Mouse (Mus musculus): ENCODE results near the gene Sv2b. TPM values are rescaled to one million over a fixed set of nuclear protein-coding genes. Genes with fewer than 3 reads are reported as not detected.

The Sv2b gene
- polyA plus RNA-seq, 1 experiment = 3.9 TPM

- DNase-seq (ENCODE audit: low spot score) = no peak
These were observed 223.6 kb downstream of the Sv2b start for GRCm38 (mm10) chr7:75085473-75085872.

GRCm38 (mm10) chr7:75080163-75080562 is 228.9 kb downstream of the Sv2b start:
- DNase-seq (ENCODE audit: low spot score) = no peak

DNA sequence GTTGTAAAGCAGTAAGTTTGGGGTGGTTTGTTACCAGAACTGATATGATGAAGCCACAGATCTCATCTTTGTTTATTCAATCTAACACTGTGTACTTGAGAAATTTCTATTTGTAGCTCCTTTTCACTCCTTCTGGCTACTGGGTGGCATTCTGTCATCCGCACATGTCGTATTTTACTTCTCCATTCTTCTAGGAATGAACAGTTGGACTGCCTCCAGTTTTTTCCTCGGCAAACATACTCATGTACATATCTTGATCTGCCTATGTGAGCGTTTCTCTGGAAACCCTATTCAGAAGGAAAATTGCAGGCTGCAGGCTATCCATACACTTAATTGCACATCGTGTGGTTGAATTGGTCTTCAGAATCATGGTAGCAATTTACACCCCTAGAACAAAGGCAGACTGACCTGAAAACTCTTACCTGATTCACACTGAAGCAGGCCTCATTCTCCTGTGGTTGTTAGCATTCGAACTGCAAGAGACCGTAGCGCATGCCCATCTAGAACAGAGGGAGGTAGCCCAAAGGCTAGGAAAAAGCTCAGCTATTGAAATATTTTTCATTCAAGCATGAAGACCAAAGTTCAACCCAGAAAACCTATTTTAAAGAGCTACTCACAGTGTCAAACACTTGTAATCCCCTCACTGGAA is 231.4 kb downstream of the Sv2b start:
- DNase-seq (ENCODE audit: low spot score) = no peak

Other genes starting within 250 kb of the Sv2b start
- gene Akap13, start 146.3 kb upstream of the Sv2b start, polyA plus RNA-seq (2012; rRNA removed) = 27.1 and 35.6 TPM in 2 replicates

All from urinary bladder, adult 2 months (tissue).